Mouse (Mus musculus) T-helper 17 cell (primary cell): Measurements from ENCODE around the gene Slc25a12.

Experiments used
- in situ Hi-C, 2 experiments: fragments of 300-600 bp; cut with MboI, MseI; formaldehyde crosslinking; loops; 1 replicate in 1 of 2; 2 replicates in 1 of 2; pipeline ENCODE4 v1.15.1; 2025; ENCODE audit warnings: high pct_unique_total_duplicates in 2 of 2

Slc25a12 gene

GRCm38 (mm10) chr2:71256581-71256980 lies 111.0 kb downstream of the Slc25a12 start:
- in situ Hi-C loops = loop anchor here in 1 of 2 experiments (10.0 kb wide), 1 partner anchor 1462 kb away; no protein-coding TSS in a partner anchor

- in situ Hi-C loops = loop anchor here in 1 of 2 experiments (10.0 kb wide), 1 partner anchor 1460 kb away; no protein-coding TSS in a partner anchor
Measured at GRCm38 (mm10) chr2:71254836-71255235, 112.7 kb downstream of the Slc25a12 start.

- in situ Hi-C loops = loop anchor here in 1 of 2 experiments (10.0 kb wide), 1 partner anchor 1456 kb away; no protein-coding TSS in a partner anchor
Measured at GRCm38 (mm10) chr2:71250841-71251240, 116.7 kb downstream of the Slc25a12 start.

- in situ Hi-C loops = no loop called here
Measured at GRCm38 (mm10) chr2:71248071-71248470, 119.5 kb downstream of the Slc25a12 start.

GRCm38 (mm10) chr2:71246096-71246495 lies 121.5 kb downstream of the Slc25a12 start:
- in situ Hi-C loops = no loop called here

- in situ Hi-C loops = no loop called here
Measured at GRCm38 (mm10) chr2:71245416-71245815, 122.1 kb downstream of the Slc25a12 start.

- in situ Hi-C loops = no loop called here
Measured at GRCm38 (mm10) chr2:71244807-71245206, 122.7 kb downstream of the Slc25a12 start.

- in situ Hi-C loops = no loop called here
Measured at GRCm38 (mm10) chr2:71243058-71243672, 124.4 kb downstream of the Slc25a12 start.

GRCm38 (mm10) chr2:71242180-71242579 lies 125.4 kb downstream of the Slc25a12 start:
- in situ Hi-C loops = no loop called here

- in situ Hi-C loops = no loop called here
Measured at GRCm38 (mm10) chr2:71241505-71241904, 126.0 kb downstream of the Slc25a12 start.

- in situ Hi-C loops = no loop called here
Measured at GRCm38 (mm10) chr2:71236009-71236408, 131.5 kb downstream of the Slc25a12 start.

- in situ Hi-C loops = no loop called here
Measured at GRCm38 (mm10) chr2:71235420-71235819, 132.1 kb downstream of the Slc25a12 start.

- in situ Hi-C loops = no loop called here
Measured at GRCm38 (mm10) chr2:71232976-71233375, 134.6 kb downstream of the Slc25a12 start.

GRCm38 (mm10) chr2:71231951-71232350 lies 135.6 kb downstream of the Slc25a12 start:
- in situ Hi-C loops = no loop called here

- in situ Hi-C loops = no loop called here
Measured at GRCm38 (mm10) chr2:71229603-71230002, 137.9 kb downstream of the Slc25a12 start.

GRCm38 (mm10) chr2:71227398-71227797 lies 140.2 kb downstream of the Slc25a12 start:
- in situ Hi-C loops = no loop called here
